Mouse (Mus musculus) midbrain, embryonic 15.5 days (tissue): ENCODE data around the gene Trp53inp2. TPM values are rescaled to one million over a fixed set of nuclear protein-coding genes. Genes with fewer than 3 reads are reported as not detected.

Experiments
- ATAC-seq: fragments of 200-750 bp; cut with Nextera tagmentation; replicated peaks from 2 replicates; pipeline ENCODE4 v1.8.0; 2017; ENCODE audit warnings: moderate TSS enrichment
- H3K27ac ChIP-seq: fragments of 300-500 bp; sonication (generic); 2 replicates; pipeline ENCODE4 v1.5.1; 2015; ENCODE audit warnings: mild to moderate bottlenecking, inconsistent platforms
- H3K27me3 ChIP-seq: fragments of 300-500 bp; sonication (generic); replicated peaks from 2 replicates; pipeline ENCODE4 v1.6.1; 2015; ENCODE audit warnings: inconsistent platforms
- H3K36me3 ChIP-seq: fragments of 300-500 bp; sonication (generic); replicated peaks from 2 replicates; pipeline ENCODE4 v1.6.1; 2015; ENCODE audit warnings: inconsistent platforms
- H3K4me1 ChIP-seq: fragments of 300-500 bp; sonication (generic); 2 replicates; pipeline ENCODE4 v1.6.1; 2015; ENCODE audit warnings: inconsistent platforms
- H3K4me2 ChIP-seq: fragments of 300-500 bp; sonication (generic); 2 replicates; pipeline ENCODE4 v1.6.1; 2015; ENCODE audit warnings: inconsistent platforms, mild to moderate bottlenecking, moderate library complexity
- H3K4me3 ChIP-seq: fragments of 300-500 bp; sonication (generic); 2 replicates; pipeline ENCODE4 v1.5.1; 2015; ENCODE audit warnings: mild to moderate bottlenecking, inconsistent platforms
- H3K9ac ChIP-seq: fragments of 300-500 bp; sonication (generic); 2 replicates; pipeline ENCODE4 v1.6.1; 2015; ENCODE audit warnings: mild to moderate bottlenecking, inconsistent platforms
- H3K9me3 ChIP-seq: fragments of 300-500 bp; sonication (generic); 2 replicates; pipeline ENCODE4 v1.6.1; 2016; ENCODE audit warnings: inconsistent platforms
- WGBS: fragments of 180-500 bp; shearing (Covaris S2); methylation state at CpG from one replicate; pipeline ENCODE4 v1.1.7; 2015; ENCODE audit warnings: mixed read lengths; 5-methylcytosine and 5-hydroxymethylcytosine counted together
- polyA plus RNA-seq: library from polyadenylated mRNA; unstranded; fragments of >200 nt; fragmentation: Nextera tagmentation; extraction: Ambion mirVana; gene quantifications from 2 replicates; pipeline ENCODE4 v1.2.1, GENCODE M21; 2015

The Trp53inp2 gene
- polyA plus RNA-seq, result 105 and 114 TPM in 2 replicates

DNA sequence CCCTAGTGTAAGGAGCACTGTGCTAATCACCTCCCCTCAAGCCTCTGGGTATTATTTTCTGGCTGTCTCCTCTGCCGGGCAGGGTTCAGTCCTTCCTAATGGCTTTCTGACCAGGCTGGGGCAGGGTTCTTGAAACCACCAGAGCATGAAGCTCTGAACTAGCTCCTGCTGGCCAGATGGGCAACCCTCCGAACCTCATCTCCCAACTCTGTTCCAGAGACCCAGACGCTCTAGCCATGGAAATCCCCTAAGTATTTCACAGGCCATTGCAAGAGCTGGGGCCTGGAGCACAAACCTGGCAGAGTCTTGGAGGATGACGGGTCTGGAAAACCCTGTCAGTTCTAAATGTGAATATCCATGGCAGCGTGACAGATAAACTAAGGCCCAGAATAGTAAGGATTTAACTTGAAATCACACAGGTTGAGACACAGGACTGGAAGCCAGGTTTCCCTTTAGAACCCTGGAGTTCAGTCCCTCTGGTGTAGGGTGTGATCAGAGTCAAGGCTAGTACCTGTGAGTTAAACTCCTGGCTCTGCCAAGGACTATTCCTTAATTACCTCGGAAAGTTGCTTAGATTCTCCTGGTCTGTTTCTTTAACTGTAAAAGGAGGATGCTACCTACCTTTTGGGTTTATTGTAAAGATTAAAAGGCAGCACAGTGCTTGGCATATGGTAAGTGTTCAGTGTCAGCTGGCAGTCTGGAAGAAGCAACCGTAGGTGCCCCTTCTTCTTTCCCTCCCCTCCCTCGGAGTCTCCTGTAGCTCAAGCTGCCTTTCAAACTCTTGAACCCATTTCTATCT is at the start of gene Trp53inp2:
Trp53inp2 (plus strand) TSS at position 799 of the 799 bp plus-strand sequence.
- peak within 1 kb of the TSS; percentile 98 for H3K27ac ChIP-seq
- 37% methylated on average over 8 of the region's 8 CpGs for WGBS
- no peak for ATAC-seq
- H3K4me1 ChIP-seq, result peaks cover 45% of the 10 kb centered on the region
- peak within 1 kb of the TSS; percentile 61 for H3K4me3 ChIP-seq
- peak within 1 kb of the TSS; percentile 73 for H3K4me2 ChIP-seq
- peak within 1 kb of the TSS; percentile 90 for H3K9ac ChIP-seq
- no peaks in the 10 kb centered on the region for H3K27me3 ChIP-seq
- no peaks in the 10 kb centered on the region for H3K9me3 ChIP-seq
- H3K36me3 ChIP-seq, result no peaks in the 10 kb centered on the region

DNA sequence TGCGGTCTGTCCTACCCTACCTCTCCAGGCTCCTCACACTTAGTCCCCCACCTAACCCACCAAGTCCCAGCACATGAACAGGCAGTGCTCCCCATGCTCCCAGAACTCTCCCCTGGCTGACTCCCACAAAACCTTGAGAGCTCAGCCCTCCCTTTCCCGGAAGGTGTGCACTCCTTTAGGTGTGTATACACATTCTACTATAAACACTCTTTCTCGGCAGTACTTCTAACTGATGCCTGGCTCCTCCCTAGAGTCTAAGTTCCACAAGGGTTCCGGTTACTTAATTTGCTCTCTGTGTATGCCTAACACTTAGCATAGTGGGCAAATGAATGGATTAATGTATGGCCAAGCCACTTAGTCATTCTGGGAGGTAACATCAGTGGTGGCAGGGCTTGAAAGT is 49.5 kb upstream of the Trp53inp2 start:
- no peaks in the 10 kb centered on the region for H3K9me3 ChIP-seq
- ATAC-seq, result no peak
- 96% methylated on average over 4 of the region's 4 CpGs for WGBS
- no peaks in the 10 kb centered on the region for H3K4me1 ChIP-seq
- no peak overlapping the region for H3K4me2 ChIP-seq
- H3K4me3 ChIP-seq, result no peak overlapping the region
- peaks cover 29% of the 10 kb centered on the region for H3K36me3 ChIP-seq
- no peak overlapping the region for H3K9ac ChIP-seq
- H3K27ac ChIP-seq, result no peak overlapping the region
- no peaks in the 10 kb centered on the region for H3K27me3 ChIP-seq

DNA sequence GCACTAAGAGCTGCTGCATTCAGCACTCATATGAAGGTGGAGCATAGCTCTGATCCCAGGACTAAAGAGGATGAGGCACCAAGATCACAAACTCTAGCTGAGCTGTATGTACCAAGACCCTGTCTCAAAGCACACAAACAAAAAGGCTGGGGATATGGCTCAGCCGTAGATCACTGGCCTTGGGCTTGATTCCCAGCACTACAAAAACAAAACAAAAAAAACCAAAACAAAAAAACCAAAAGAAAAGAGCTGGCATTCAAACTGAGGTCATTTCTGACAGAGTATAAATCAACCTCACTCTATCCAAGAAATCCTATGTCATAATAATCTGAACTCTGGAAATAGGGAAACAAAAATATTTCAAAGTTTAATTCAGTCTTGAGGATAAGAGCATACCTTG is 47.4 kb upstream of the Trp53inp2 start:
- no peaks in the 10 kb centered on the region for H3K27me3 ChIP-seq
- H3K36me3 ChIP-seq, result peaks cover 20% of the 10 kb centered on the region; the same call in 1 of the 2 replicates
- no peak overlapping the region for H3K4me3 ChIP-seq
- H3K9ac ChIP-seq, result no peak overlapping the region
- no peak overlapping the region for H3K27ac ChIP-seq
- H3K4me2 ChIP-seq, result no peak overlapping the region
- WGBS, result 83% methylated on average over 1 of the region's 1 CpGs
- no peaks in the 10 kb centered on the region for H3K4me1 ChIP-seq
- H3K9me3 ChIP-seq, result no peaks in the 10 kb centered on the region
- ATAC-seq, result no peak

DNA sequence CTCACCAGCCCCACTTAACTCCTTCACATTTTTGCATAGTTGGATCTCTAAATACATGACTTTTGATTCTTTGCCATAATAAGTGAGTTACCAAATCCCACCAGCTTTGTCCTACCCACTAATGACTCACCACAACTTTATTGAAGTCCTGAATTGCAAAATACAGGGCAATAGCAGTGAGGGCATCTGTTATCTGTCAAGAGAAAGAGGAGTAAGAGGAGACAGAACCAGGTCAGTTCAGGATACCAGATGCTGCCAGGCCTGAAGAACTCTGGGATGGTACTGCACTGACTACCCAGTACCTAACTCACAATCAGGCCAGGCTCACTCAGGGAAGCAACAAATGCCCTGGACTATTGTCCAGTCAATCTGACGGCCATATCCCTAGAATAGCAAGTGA is 45.6 kb upstream of the Trp53inp2 start:
- H3K36me3 ChIP-seq, result peaks cover 20% of the 10 kb centered on the region; the same call in 1 of the 2 replicates
- no peak overlapping the region for H3K27ac ChIP-seq
- H3K27me3 ChIP-seq, result no peaks in the 10 kb centered on the region
- H3K4me1 ChIP-seq, result no peaks in the 10 kb centered on the region
- no peak overlapping the region for H3K4me2 ChIP-seq
- H3K9ac ChIP-seq, result no peak overlapping the region
- no peak overlapping the region for H3K4me3 ChIP-seq
- no peaks in the 10 kb centered on the region for H3K9me3 ChIP-seq
- ATAC-seq, result no peak
- WGBS, result 89% methylated on average over 1 of the region's 1 CpGs

DNA sequence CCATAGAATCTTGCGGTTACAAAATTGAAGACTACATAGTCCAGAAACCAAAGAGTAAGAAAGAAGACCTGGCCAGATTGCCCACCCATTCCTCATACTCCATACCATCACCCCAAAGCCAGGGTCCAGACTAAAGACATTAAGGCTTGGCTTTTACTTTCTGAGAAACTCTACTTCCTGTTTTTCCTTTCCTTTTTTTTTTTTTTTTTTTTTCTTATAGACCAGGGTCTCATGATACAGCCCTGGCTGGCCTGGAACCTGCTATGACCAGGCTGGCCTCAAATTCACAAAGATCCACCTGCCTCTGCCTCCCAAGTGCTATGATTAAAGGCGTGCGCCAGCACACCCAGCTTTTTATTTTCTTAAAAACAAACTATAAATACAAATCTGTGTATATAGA is 44.6 kb upstream of the Trp53inp2 start:
- peaks cover 15% of the 10 kb centered on the region; the same call in 1 of the 2 replicates for H3K36me3 ChIP-seq
- H3K27ac ChIP-seq, result no peak overlapping the region
- H3K4me3 ChIP-seq, result no peak overlapping the region
- no peak for ATAC-seq
- WGBS, result 95% methylated on average over 3 of the region's 3 CpGs
- no peak overlapping the region for H3K4me2 ChIP-seq
- H3K4me1 ChIP-seq, result no peaks in the 10 kb centered on the region
- H3K9ac ChIP-seq, result no peak overlapping the region
- H3K9me3 ChIP-seq, result no peaks in the 10 kb centered on the region
- H3K27me3 ChIP-seq, result no peaks in the 10 kb centered on the region

DNA sequence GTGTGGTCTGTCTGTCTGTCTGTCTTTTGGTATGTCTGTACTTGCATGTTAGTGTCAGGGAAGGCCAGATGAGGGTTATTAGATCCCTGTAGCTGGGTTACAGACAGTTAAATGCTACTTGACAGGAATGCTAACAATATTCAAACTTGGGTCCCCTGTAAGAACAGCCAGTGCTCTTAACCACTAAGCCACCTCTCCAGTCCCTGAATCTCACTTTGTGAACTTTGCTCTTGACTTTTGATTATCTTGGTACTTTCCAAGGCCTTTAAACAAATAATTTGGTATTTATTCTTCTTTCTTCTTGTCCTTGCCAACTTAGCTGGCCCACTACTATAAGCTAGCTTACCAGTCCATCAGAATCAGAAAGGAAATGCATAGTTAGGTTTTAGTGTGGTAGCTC is 40.7 kb upstream of the Trp53inp2 start:
- no peak for ATAC-seq
- no peak overlapping the region for H3K9ac ChIP-seq
- no peaks in the 10 kb centered on the region for H3K36me3 ChIP-seq
- H3K4me3 ChIP-seq, result no peak overlapping the region
- H3K4me2 ChIP-seq, result no peak overlapping the region
- no peaks in the 10 kb centered on the region for H3K27me3 ChIP-seq
- no peaks in the 10 kb centered on the region for H3K9me3 ChIP-seq
- no peak overlapping the region for H3K27ac ChIP-seq
- H3K4me1 ChIP-seq, result no peaks in the 10 kb centered on the region

DNA sequence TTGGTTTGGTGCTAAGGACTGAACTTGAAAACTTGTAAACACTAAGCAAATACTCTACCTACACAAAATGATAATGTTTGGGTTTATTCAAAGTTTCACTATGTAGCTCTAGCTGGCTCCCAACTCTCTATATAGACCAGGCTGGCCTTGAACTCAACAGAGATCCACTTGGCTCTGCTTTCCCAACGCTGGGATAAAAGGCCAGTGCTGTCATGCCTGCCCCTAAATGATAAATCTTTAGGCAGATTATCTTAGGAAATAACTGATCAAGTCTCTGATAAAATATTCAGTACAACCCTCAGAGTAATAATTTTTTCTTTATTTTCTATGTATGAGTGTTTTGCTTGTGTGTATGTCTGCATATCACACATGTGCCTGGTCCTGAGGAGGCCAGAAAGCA is 34.2 kb upstream of the Trp53inp2 start:
- WGBS, result 89% methylated on average over 1 of the region's 1 CpGs
- Histone ChIP-seq H3K9me3 (no peaks in the 10 kb centered on the region), H3K36me3 (no peaks in the 10 kb centered on the region), H3K9ac (no peak overlapping the region), H3K27ac (no peak overlapping the region), H3K27me3 (no peaks in the 10 kb centered on the region), H3K4me3 (no peak overlapping the region), H3K4me2 (no peak overlapping the region), H3K4me1 (no peaks in the 10 kb centered on the region)
- ATAC-seq, result no peak

DNA sequence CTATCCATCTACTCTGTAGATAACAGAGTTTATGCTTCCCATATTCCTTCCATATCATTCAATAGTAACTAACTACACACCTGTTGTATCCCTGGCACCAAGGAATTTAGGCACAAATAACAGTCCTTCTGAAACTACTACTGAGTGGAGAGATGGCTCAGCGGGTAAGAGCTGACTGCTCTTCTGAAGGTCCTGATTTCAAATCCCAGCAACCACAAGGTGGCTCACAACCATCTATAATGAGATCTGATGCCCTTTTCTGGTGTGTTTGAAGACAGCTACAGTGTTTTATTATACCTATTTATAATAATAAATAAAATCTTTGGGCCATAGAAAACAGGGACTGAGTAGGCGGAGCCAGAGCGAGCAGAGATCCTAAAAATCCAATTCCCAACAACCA is 26.5 kb upstream of the Trp53inp2 start:
- WGBS, result 88% methylated on average over 3 of the region's 3 CpGs
- no peak for ATAC-seq
- Histone ChIP-seq H3K4me1 (peaks cover 17% of the 10 kb centered on the region), H3K27me3 (no peaks in the 10 kb centered on the region), H3K36me3 (no peaks in the 10 kb centered on the region), H3K9me3 (no peaks in the 10 kb centered on the region), H3K27ac (no peak overlapping the region), H3K9ac (no peak overlapping the region), H3K4me3 (no peak overlapping the region), H3K4me2 (no peak overlapping the region)

DNA sequence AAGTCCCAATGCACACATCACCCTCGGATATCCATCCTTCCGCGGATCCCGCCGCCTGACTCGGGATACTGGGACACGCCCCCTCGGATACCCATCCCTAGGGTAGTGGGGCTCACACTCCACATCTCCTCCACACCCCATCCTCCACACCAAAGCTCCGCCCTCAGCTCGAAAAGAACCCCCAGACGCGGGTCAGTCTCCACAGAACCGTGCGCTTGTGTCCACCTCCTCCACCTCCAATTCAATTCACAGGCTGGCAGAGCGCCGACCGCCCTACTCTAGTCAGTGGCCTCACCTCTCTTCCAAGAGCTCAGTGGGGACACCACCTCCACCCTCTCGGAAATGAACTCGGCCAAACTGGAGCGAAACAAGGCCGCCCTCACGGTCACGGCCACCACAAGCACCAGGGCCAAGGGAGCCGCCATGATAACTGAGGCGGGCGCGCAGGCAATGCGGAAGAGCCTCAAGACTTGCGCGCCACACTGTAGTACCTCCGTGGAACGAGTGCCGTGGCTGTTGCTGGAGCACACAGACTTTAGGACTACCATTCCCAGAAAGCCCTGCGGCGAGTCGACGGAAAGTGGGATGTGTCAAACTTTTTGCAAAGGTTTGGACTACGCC is 23.8 kb upstream of the Trp53inp2 start, which contains the start of gene Pigu:
Pigu (minus strand) TSS at position 460 of the 621 bp plus-strand sequence.
- Histone ChIP-seq H3K27ac (peak within 1 kb of the TSS; percentile 83), H3K4me2 (peak within 1 kb of the TSS; percentile 69), H3K9ac (peak within 1 kb of the TSS; percentile 54), H3K36me3 (no peaks in the 10 kb centered on the region), H3K9me3 (no peaks in the 10 kb centered on the region), H3K4me1 (peaks cover 17% of the 10 kb centered on the region), H3K4me3 (peak within 1 kb of the TSS; percentile 60), H3K27me3 (no peaks in the 10 kb centered on the region)
- ATAC-seq, result peak; percentile 99
- WGBS, result under 1% methylated on average over 38 of the region's 38 CpGs

DNA sequence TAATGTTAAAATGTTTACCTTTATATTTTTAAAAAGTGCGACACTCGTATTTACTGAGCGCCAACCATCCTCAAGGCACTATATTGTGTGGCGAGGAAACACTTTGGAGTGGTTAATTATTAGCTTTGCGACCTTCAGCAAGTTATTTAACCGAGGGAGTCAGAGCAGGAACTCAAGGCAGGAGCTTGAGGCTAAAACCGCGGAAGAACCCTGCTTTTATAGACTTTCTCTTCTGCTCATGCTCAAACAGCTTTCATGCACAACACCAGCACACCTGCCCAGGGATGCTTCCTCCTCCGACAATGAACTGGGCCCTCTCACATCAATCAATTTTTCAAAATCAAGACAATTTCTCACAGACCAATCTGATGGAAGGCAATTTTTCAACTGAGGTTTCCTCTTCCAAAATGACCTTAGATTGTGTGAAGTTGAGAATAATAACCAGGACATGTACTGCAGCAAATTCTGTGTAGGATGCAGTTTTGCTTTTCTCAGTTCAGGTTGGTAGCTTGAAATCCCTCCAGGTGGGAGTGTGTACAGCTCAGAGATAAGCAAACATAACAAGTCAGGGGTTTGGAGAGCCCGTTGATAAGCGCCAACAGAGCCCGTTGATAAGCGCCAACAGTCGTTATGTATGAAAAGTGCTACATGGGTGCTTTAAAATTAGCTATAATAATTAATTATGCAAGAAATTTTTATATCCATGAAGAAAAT is 23.0 kb upstream of the Trp53inp2 start:
- H3K27me3 ChIP-seq, result no peaks in the 10 kb centered on the region
- H3K27ac ChIP-seq, result peak overlapping the region; percentile 83
- no peaks in the 10 kb centered on the region for H3K9me3 ChIP-seq
- no peaks in the 10 kb centered on the region for H3K36me3 ChIP-seq
- peak overlapping the region; percentile 50 for H3K9ac ChIP-seq
- ATAC-seq, result peak; percentile 72
- peaks cover 17% of the 10 kb centered on the region for H3K4me1 ChIP-seq
- WGBS, result 35% methylated on average over 14 of the region's 14 CpGs
- peak overlapping the region; percentile 69 for H3K4me2 ChIP-seq
- peak overlapping the region; percentile 60 for H3K4me3 ChIP-seq

DNA sequence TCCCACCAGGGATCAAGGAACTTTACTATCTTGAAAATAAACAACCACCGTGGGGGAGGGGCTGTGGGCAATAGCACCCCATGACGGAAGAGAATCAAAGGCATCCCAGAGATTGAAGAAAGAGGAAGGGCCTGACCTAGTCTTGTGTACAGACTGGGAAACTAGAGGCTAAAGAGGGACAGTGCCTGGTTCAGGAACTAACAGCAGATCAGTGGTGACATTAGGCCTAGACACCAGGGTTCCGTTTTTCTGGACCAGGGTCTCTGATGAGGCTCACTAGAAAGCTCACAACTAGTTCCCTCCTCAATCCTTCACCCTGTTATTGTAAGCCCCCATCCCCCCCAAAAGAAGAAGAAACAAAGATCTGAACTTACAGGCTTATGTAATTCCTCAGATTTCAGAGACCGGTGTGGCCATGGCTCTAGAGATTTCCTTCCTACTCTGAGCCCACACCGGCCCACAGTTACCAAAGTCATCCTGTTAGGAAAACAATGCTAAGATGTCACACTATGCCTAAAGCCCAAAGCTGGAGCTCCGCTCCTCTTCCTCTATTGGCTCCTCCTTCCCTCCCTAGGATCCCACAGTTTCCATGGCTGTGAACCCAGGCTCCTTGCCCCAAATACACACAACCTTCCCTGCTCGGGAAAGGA is 13.1 kb upstream of the Trp53inp2 start:
- H3K27me3 ChIP-seq, result no peaks in the 10 kb centered on the region
- no peak for ATAC-seq
- H3K27ac ChIP-seq, result no peak overlapping the region
- no peaks in the 10 kb centered on the region for H3K36me3 ChIP-seq
- no peaks in the 10 kb centered on the region for H3K4me1 ChIP-seq
- no peaks in the 10 kb centered on the region for H3K9me3 ChIP-seq
- WGBS, result 81% methylated on average over 7 of the region's 7 CpGs
- H3K9ac ChIP-seq, result no peak overlapping the region
- no peak overlapping the region for H3K4me3 ChIP-seq
- no peak overlapping the region for H3K4me2 ChIP-seq

DNA sequence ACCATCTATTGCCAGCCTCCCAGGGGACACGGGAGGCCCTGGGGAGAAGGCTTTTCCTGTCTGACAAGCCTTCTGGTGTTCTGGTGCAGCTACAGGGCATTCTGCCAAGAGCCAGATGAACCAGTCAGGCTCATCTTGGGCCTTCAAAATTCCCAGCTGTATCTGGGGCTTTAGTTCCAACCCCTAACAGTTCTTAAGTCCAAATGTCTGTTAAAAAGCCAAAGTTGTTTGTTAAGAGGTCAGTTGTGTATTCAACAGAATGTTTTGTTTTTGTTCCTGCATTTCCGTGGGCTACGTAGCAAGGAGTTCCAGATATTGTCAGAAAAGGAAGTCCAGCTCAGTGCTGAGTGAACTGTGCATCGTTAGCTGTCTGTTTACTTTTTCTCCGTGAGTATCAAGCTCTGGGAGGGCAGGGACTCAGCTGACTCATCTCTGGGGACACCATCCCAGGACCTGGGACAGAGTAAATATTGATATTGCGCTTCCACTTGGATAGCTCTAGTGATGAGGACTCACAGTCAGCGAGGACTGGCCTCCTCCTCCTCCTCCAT is 11.5 kb upstream of the Trp53inp2 start:
- no peak overlapping the region for H3K9ac ChIP-seq
- ATAC-seq, result no peak
- H3K36me3 ChIP-seq, result no peaks in the 10 kb centered on the region
- no peak overlapping the region for H3K4me3 ChIP-seq
- 71% methylated on average over 7 of the region's 7 CpGs for WGBS
- no peak overlapping the region for H3K27ac ChIP-seq
- no peaks in the 10 kb centered on the region for H3K27me3 ChIP-seq
- no peak overlapping the region for H3K4me2 ChIP-seq
- H3K4me1 ChIP-seq, result no peaks in the 10 kb centered on the region
- H3K9me3 ChIP-seq, result no peaks in the 10 kb centered on the region
